Mouse (Mus musculus): ENCODE measurements around the gene Large2. TPM values are rescaled to one million over a fixed set of nuclear protein-coding genes. Genes with fewer than 3 reads are reported as not detected.

The Large2 gene
- polyA plus RNA-seq, 1 experiment from 2014 or later: 2.2 TPM

- H3K9me3 ChIP-seq (ENCODE audit: control insufficient read depth, low read length): no peaks in the 10 kb centered on the region
- peaks cover 21% of the 10 kb centered on the region for H3K36me3 ChIP-seq (ENCODE audit: control insufficient read depth, insufficient read depth, low read length)
- ATAC-seq (ENCODE audit: low read depth): no peak
- H3K27me3 ChIP-seq (ENCODE audit: control insufficient read depth, insufficient read depth, low read length): no peaks in the 10 kb centered on the region
- no peak overlapping the region for H3K4me3 ChIP-seq (ENCODE audit: low read depth, low read length)
- H3K9ac ChIP-seq (replicated peaks; ENCODE audit: low read depth, low read length): no peak overlapping the region
- 42% methylated on average over 2 of the region's 2 CpGs for WGBS
- H3K4me1 ChIP-seq (ENCODE audit: control insufficient read depth, insufficient read depth, low read length): no peaks in the 10 kb centered on the region
- H3K4me2 ChIP-seq (ENCODE audit: low read depth, low read length): no peak overlapping the region
- no peak overlapping the region for H3K27ac ChIP-seq (ENCODE audit: low read depth, low read length)
Observed at GRCm38 (mm10) chr2:92330840-92331239, 43.8 kb downstream of the Large2 start.

GRCm38 (mm10) chr2:92328206-92328605 is 46.5 kb downstream of the Large2 start:
- H3K36me3 ChIP-seq (ENCODE audit: control insufficient read depth, insufficient read depth, low read length): peaks cover 14% of the 10 kb centered on the region
- no peak overlapping the region for H3K9ac ChIP-seq (replicated peaks; ENCODE audit: low read depth, low read length)

GRCm38 (mm10) chr2:92327601-92328000 is 47.1 kb downstream of the Large2 start:
- H3K27ac ChIP-seq (ENCODE audit: low read depth, low read length): no peak overlapping the region
- no peaks in the 10 kb centered on the region for H3K9me3 ChIP-seq (ENCODE audit: control insufficient read depth, low read length)
- H3K4me2 ChIP-seq (ENCODE audit: low read depth, low read length): no peak overlapping the region
- no peak overlapping the region for H3K4me3 ChIP-seq (ENCODE audit: low read depth, low read length)
- H3K27me3 ChIP-seq (ENCODE audit: control insufficient read depth, insufficient read depth, low read length): no peaks in the 10 kb centered on the region
- no peak overlapping the region for H3K9ac ChIP-seq (replicated peaks; ENCODE audit: low read depth, low read length)
- ATAC-seq (ENCODE audit: low read depth): no peak
- H3K4me1 ChIP-seq (ENCODE audit: control insufficient read depth, insufficient read depth, low read length): no peaks in the 10 kb centered on the region
- peaks cover 11% of the 10 kb centered on the region for H3K36me3 ChIP-seq (ENCODE audit: control insufficient read depth, insufficient read depth, low read length)
- 94% methylated on average over 4 of the region's 4 CpGs for WGBS

More at GRCm38 (mm10) chr2:92328206-92328605, 46.5 kb downstream of the Large2 start:
- no peaks in the 10 kb centered on the region for H3K4me1 ChIP-seq (ENCODE audit: control insufficient read depth, insufficient read depth, low read length)
- H3K4me2 ChIP-seq (ENCODE audit: low read depth, low read length): no peak overlapping the region
- WGBS: 96% methylated on average over 8 of the region's 8 CpGs
- H3K27ac ChIP-seq (ENCODE audit: low read depth, low read length): no peak overlapping the region
- H3K4me3 ChIP-seq (ENCODE audit: low read depth, low read length): no peak overlapping the region
- H3K9me3 ChIP-seq (ENCODE audit: control insufficient read depth, low read length): no peaks in the 10 kb centered on the region
- H3K27me3 ChIP-seq (ENCODE audit: control insufficient read depth, insufficient read depth, low read length): no peaks in the 10 kb centered on the region
- no peak for ATAC-seq (ENCODE audit: low read depth)

- H3K4me3 ChIP-seq (ENCODE audit: low read depth, low read length): no peak overlapping the region
- no peaks in the 10 kb centered on the region for H3K4me1 ChIP-seq (ENCODE audit: control insufficient read depth, insufficient read depth, low read length)
- H3K9me3 ChIP-seq (ENCODE audit: control insufficient read depth, low read length): no peaks in the 10 kb centered on the region
- H3K36me3 ChIP-seq (ENCODE audit: control insufficient read depth, insufficient read depth, low read length): peaks cover 13% of the 10 kb centered on the region
- H3K9ac ChIP-seq (replicated peaks; ENCODE audit: low read depth, low read length): no peak overlapping the region
- WGBS: 47% methylated on average over 1 of the region's 1 CpGs
- H3K27me3 ChIP-seq (ENCODE audit: control insufficient read depth, insufficient read depth, low read length): no peaks in the 10 kb centered on the region
- no peak overlapping the region for H3K27ac ChIP-seq (ENCODE audit: low read depth, low read length)
- H3K4me2 ChIP-seq (ENCODE audit: low read depth, low read length): no peak overlapping the region
- no peak for ATAC-seq (ENCODE audit: low read depth)
Observed at GRCm38 (mm10) chr2:92326221-92326620, 48.4 kb downstream of the Large2 start.

- no peaks in the 10 kb centered on the region for H3K4me1 ChIP-seq (ENCODE audit: control insufficient read depth, insufficient read depth, low read length)
- no peaks in the 10 kb centered on the region for H3K27me3 ChIP-seq (ENCODE audit: control insufficient read depth, insufficient read depth, low read length)
- no peak overlapping the region for H3K4me2 ChIP-seq (ENCODE audit: low read depth, low read length)
- no peak for ATAC-seq (ENCODE audit: low read depth)
- no peak overlapping the region for H3K4me3 ChIP-seq (ENCODE audit: low read depth, low read length)
- WGBS: 88% methylated on average over 7 of the region's 7 CpGs
- H3K9me3 ChIP-seq (ENCODE audit: control insufficient read depth, low read length): no peaks in the 10 kb centered on the region
- peaks cover 12% of the 10 kb centered on the region; the same call in 1 of the 2 replicates for H3K36me3 ChIP-seq (ENCODE audit: control insufficient read depth, insufficient read depth, low read length)
- no peak overlapping the region for H3K27ac ChIP-seq (ENCODE audit: low read depth, low read length)
- no peak overlapping the region for H3K9ac ChIP-seq (replicated peaks; ENCODE audit: low read depth, low read length)
Observed at GRCm38 (mm10) chr2:92325676-92326075, 49.0 kb downstream of the Large2 start.

- Histone ChIP-seq H3K9me3 (ENCODE audit: control insufficient read depth, low read length) (no peaks in the 10 kb centered on the region), H3K4me1 (ENCODE audit: control insufficient read depth, insufficient read depth, low read length) (no peaks in the 10 kb centered on the region), H3K4me3 (ENCODE audit: low read depth, low read length) (no peak overlapping the region), H3K4me2 (ENCODE audit: low read depth, low read length) (no peak overlapping the region), H3K27me3 (ENCODE audit: control insufficient read depth, insufficient read depth, low read length) (no peaks in the 10 kb centered on the region), H3K9ac (replicated peaks; ENCODE audit: low read depth, low read length) (no peak overlapping the region), H3K27ac (ENCODE audit: low read depth, low read length) (no peak overlapping the region), H3K36me3 (ENCODE audit: control insufficient read depth, insufficient read depth, low read length) (0 out of 2 replicates have a peak, but pooled peaks cover 2% of the 10 kb centered on the region)
- WGBS: 89% methylated on average over 2 of the region's 2 CpGs
- no peak for ATAC-seq (ENCODE audit: low read depth)
Observed at GRCm38 (mm10) chr2:92322669-92323068, 52.0 kb downstream of the Large2 start.

GRCm38 (mm10) chr2:92317228-92317627 is 57.4 kb downstream of the Large2 start:
- Histone ChIP-seq H3K4me1 (ENCODE audit: control insufficient read depth, insufficient read depth, low read length) (no peaks in the 10 kb centered on the region), H3K4me2 (ENCODE audit: low read depth, low read length) (no peak overlapping the region), H3K9me3 (ENCODE audit: control insufficient read depth, low read length) (no peaks in the 10 kb centered on the region), H3K4me3 (ENCODE audit: low read depth, low read length) (no peak overlapping the region), H3K36me3 (ENCODE audit: control insufficient read depth, insufficient read depth, low read length) (0 out of 2 replicates have a peak, but pooled peaks cover 5% of the 10 kb centered on the region), H3K27ac (ENCODE audit: low read depth, low read length) (no peak overlapping the region), H3K27me3 (ENCODE audit: control insufficient read depth, insufficient read depth, low read length) (no peaks in the 10 kb centered on the region), H3K9ac (replicated peaks; ENCODE audit: low read depth, low read length) (no peak overlapping the region)
- WGBS: 92% methylated on average over 5 of the region's 5 CpGs
- no peak for ATAC-seq (ENCODE audit: low read depth)

GRCm38 (mm10) chr2:92316652-92317051 is 58.0 kb downstream of the Large2 start:
- H3K9ac ChIP-seq (replicated peaks; ENCODE audit: low read depth, low read length): no peak overlapping the region
- no peak overlapping the region for H3K4me2 ChIP-seq (ENCODE audit: low read depth, low read length)
- H3K9me3 ChIP-seq (ENCODE audit: control insufficient read depth, low read length): no peaks in the 10 kb centered on the region
- no peak overlapping the region for H3K4me3 ChIP-seq (ENCODE audit: low read depth, low read length)
- no peaks in the 10 kb centered on the region for H3K4me1 ChIP-seq (ENCODE audit: control insufficient read depth, insufficient read depth, low read length)
- no peak overlapping the region for H3K27ac ChIP-seq (ENCODE audit: low read depth, low read length)
- ATAC-seq (ENCODE audit: low read depth): no peak
- H3K27me3 ChIP-seq (ENCODE audit: control insufficient read depth, insufficient read depth, low read length): no peaks in the 10 kb centered on the region
- 0 out of 2 replicates have a peak, but pooled peaks cover 4% of the 10 kb centered on the region for H3K36me3 ChIP-seq (ENCODE audit: control insufficient read depth, insufficient read depth, low read length)
- 83% methylated on average over 3 of the region's 3 CpGs for WGBS

Data from neural tube, embryonic 14.5 days (tissue).